Mouse (Mus musculus): ENCODE measurements around the gene Mcm9. TPM values are rescaled to one million over a fixed set of nuclear protein-coding genes. Genes with fewer than 3 reads are reported as not detected.

Gene Mcm9
- total and polyA plus RNA-seq, 2 experiments from 2014 or later, result 3.9 to 5.8 TPM

GRCm38 (mm10) chr10:53597121-53597881 is 32.9 kb downstream of the Mcm9 start:
- ATAC-seq (ENCODE audit: insufficient read depth, low read depth), result peak; percentile 24
- under 1% methylated on average over 85 of the region's 99 CpGs for WGBS
- TF ChIP-seq CTCF (IDR thresholded peaks at IDR 0.05; ENCODE audit: low read depth) (no peak), EP300 (IDR thresholded peaks at IDR 0.05; ENCODE audit: low read depth) (no peak)
- Histone ChIP-seq H3K4me1 (ENCODE audit: control insufficient read depth, insufficient read depth) (peaks cover 16% of the 10 kb centered on the region), H3K9ac (replicated peaks; ENCODE audit: low read depth, low read length) (peak overlapping the region; percentile 91), H3K36me3 (replicated peaks; ENCODE audit: control insufficient read depth, insufficient read depth, low read length) (peaks cover 1% of the 10 kb centered on the region; the same call in 1 of the 2 replicates), H3K4me3 (ENCODE audit: low read depth, low read length) (peak overlapping the region; percentile 74), H3K27ac (ENCODE audit: low read depth) (peak overlapping the region; percentile 98), H3K27me3 (ENCODE audit: control insufficient read depth, insufficient read depth, low read length) (no peaks in the 10 kb centered on the region), H3K9me3 (replicated peaks; ENCODE audit: control insufficient read depth, low read length) (no peaks in the 10 kb centered on the region), H3K4me2 (ENCODE audit: low read depth, low read length) (peak overlapping the region; percentile 63)
- DNase-seq (ENCODE audit: low spot score), result peak; percentile 36

- H3K27ac ChIP-seq (ENCODE audit: low read depth), result peak within 1 kb of the TSS; percentile 98
- H3K9ac ChIP-seq (replicated peaks; ENCODE audit: low read depth, low read length), result peak within 1 kb of the TSS; percentile 91
- DNase-seq (ENCODE audit: low spot score) (peak; percentile 97), ATAC-seq (ENCODE audit: insufficient read depth, low read depth) (peak; percentile 96)
- H3K36me3 ChIP-seq (replicated peaks; ENCODE audit: control insufficient read depth, insufficient read depth, low read length), result no peaks in the 10 kb centered on the region; the same call in 1 of the 2 replicates
- no peaks in the 10 kb centered on the region for H3K27me3 ChIP-seq (ENCODE audit: control insufficient read depth, insufficient read depth, low read length)
- no peaks in the 10 kb centered on the region for H3K9me3 ChIP-seq (replicated peaks; ENCODE audit: control insufficient read depth, low read length)
- WGBS, result under 1% methylated on average over 51 of the region's 52 CpGs
- H3K4me2 ChIP-seq (ENCODE audit: low read depth, low read length), result peak within 1 kb of the TSS; percentile 74
- H3K4me3 ChIP-seq (ENCODE audit: low read depth, low read length), result peak within 1 kb of the TSS; percentile 74
- H3K4me1 ChIP-seq (ENCODE audit: control insufficient read depth, insufficient read depth), result peaks cover 16% of the 10 kb centered on the region
- peak; percentile 81 for TF ChIP-seq CTCF (IDR thresholded peaks at IDR 0.05; ENCODE audit: low read depth)
- no peak for TF ChIP-seq EP300 (IDR thresholded peaks at IDR 0.05; ENCODE audit: low read depth)
These were observed 33.5 kb downstream of the Mcm9 start, which contains the start of gene Asf1a for GRCm38 (mm10) chr10:53596677-53597120. Gene Asf1a, plus strand, starts transcription at chr10:53596757.

DNA sequence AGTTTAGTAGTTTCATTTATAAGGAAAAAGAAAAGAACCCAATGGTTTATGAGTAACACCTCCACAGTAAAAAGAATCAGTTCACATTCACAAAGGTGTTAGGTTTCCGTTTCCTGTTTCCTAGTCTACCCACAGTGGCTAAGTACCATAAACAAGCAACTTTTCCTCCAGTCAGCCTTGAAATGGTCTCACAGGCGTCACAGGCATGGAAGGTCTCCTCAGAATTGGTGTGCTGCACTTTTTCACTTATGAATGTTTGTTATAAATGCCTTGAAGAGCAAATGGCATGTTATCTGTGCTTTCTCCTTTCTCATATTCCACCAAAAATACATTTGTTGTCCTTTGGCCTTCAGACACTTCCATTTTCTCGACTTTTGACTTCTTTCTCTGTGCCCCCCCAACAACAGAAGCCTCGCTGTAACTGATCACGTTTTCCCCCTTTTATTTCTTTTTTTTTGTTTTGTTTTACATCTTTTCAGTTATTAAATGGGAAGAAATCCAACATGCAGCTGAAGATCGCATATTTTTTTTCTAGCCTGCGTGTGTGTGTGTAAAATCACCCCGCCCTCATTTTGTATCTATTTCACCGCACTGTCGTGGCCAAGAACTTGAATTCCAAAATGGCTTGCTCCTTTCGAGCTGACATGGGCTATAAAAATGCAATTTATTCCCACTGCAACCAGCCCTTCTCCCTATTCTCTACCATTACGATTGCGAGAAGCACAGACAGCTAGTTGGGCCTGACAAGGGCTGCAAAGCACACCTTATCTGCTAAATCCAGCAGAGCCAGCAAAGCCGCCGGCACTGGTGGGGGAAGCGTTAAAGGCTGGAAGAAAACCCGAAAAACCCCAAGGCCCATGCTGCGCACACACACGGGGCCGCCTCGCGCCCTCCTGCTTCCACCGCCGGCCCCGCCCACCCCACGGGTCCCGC is 34.2 kb downstream of the Mcm9 start:
- TF ChIP-seq EP300 (IDR thresholded peaks at IDR 0.05; ENCODE audit: low read depth) (no peak), CTCF (IDR thresholded peaks at IDR 0.05; ENCODE audit: low read depth) (no peak)
- Histone ChIP-seq H3K27ac (ENCODE audit: low read depth) (peak overlapping the region; percentile 98), H3K4me2 (ENCODE audit: low read depth, low read length) (peak overlapping the region; percentile 74), H3K27me3 (ENCODE audit: control insufficient read depth, insufficient read depth, low read length) (no peaks in the 10 kb centered on the region), H3K4me1 (ENCODE audit: control insufficient read depth, insufficient read depth) (peaks cover 16% of the 10 kb centered on the region), H3K9me3 (replicated peaks; ENCODE audit: control insufficient read depth, low read length) (no peaks in the 10 kb centered on the region), H3K4me3 (ENCODE audit: low read depth, low read length) (peak overlapping the region; percentile 74), H3K36me3 (replicated peaks; ENCODE audit: control insufficient read depth, insufficient read depth, low read length) (no peaks in the 10 kb centered on the region; the same call in 1 of the 2 replicates), H3K9ac (replicated peaks; ENCODE audit: low read depth, low read length) (peak overlapping the region; percentile 56)
- DNase-seq (ENCODE audit: low spot score) (no peak), ATAC-seq (ENCODE audit: insufficient read depth, low read depth) (peak; percentile 9)
- WGBS, result 7% methylated on average over 27 of the region's 27 CpGs

DNA sequence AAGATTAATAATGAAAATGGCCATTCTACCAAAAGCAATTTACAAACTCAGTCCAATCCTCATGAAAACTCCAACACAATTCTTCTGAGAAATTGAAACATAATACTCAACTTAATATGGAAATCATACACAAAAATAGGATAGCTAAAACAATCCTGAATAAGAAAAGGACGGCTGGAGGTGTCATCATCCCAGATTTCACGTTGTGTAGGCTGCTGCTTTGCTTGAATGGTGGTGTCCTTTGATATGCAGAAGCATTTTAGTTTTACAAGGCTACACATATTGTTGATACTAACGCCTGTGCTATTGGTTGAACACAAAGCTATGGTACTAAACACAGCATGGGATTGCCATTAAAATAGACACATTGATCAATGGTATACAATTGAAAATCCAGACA is 44.5 kb downstream of the Mcm9 start:
- Histone ChIP-seq H3K9me3 (replicated peaks; ENCODE audit: control insufficient read depth, low read length) (no peaks in the 10 kb centered on the region), H3K9ac (replicated peaks; ENCODE audit: low read depth, low read length) (no peak overlapping the region), H3K27ac (ENCODE audit: low read depth) (no peak overlapping the region), H3K4me1 (ENCODE audit: control insufficient read depth, insufficient read depth) (0 out of 2 replicates have a peak, but pooled peaks cover 4% of the 10 kb centered on the region), H3K27me3 (ENCODE audit: control insufficient read depth, insufficient read depth, low read length) (no peaks in the 10 kb centered on the region), H3K4me2 (ENCODE audit: low read depth, low read length) (no peak overlapping the region), H3K36me3 (replicated peaks; ENCODE audit: control insufficient read depth, insufficient read depth, low read length) (no peaks in the 10 kb centered on the region), H3K4me3 (ENCODE audit: low read depth, low read length) (no peak overlapping the region)
- 85% methylated on average over 3 of the region's 3 CpGs for WGBS
- ATAC-seq (ENCODE audit: insufficient read depth, low read depth) (no peak), DNase-seq (ENCODE audit: low spot score) (no peak)
- TF ChIP-seq CTCF (IDR thresholded peaks at IDR 0.05; ENCODE audit: low read depth), result no peak
- TF ChIP-seq EP300 (IDR thresholded peaks at IDR 0.05; ENCODE audit: low read depth), result no peak

- Histone ChIP-seq H3K27me3 (ENCODE audit: control insufficient read depth, insufficient read depth, low read length) (no peaks in the 10 kb centered on the region), H3K4me2 (ENCODE audit: low read depth, low read length) (peak overlapping the region; percentile 93), H3K9me3 (replicated peaks; ENCODE audit: control insufficient read depth, low read length) (no peaks in the 10 kb centered on the region), H3K4me1 (ENCODE audit: control insufficient read depth, insufficient read depth) (0 out of 2 replicates have a peak, but pooled peaks cover 10% of the 10 kb centered on the region), H3K36me3 (replicated peaks; ENCODE audit: control insufficient read depth, insufficient read depth, low read length) (no peaks in the 10 kb centered on the region), H3K4me3 (ENCODE audit: low read depth, low read length) (peak overlapping the region; percentile 54), H3K27ac (ENCODE audit: low read depth) (0 out of 2 replicates have a peak overlapping the region, but pooled peaks have one; percentile 4), H3K9ac (replicated peaks; ENCODE audit: low read depth, low read length) (peak overlapping the region; percentile 38)
- TF ChIP-seq CTCF (IDR thresholded peaks at IDR 0.05; ENCODE audit: low read depth), result no peak
- no peak for TF ChIP-seq EP300 (IDR thresholded peaks at IDR 0.05; ENCODE audit: low read depth)
- WGBS, result 14% methylated on average over 10 of the region's 12 CpGs
- DNase-seq (ENCODE audit: low spot score), result no peak
- no peak for ATAC-seq (ENCODE audit: insufficient read depth, low read depth)
These were observed 49.2 kb downstream of the Mcm9 start for GRCm38 (mm10) chr10:53581087-53581486.

All from heart, postnatal 0 days (tissue).